Mouse (Mus musculus): ENCODE data around the gene Gm11037.

DNA sequence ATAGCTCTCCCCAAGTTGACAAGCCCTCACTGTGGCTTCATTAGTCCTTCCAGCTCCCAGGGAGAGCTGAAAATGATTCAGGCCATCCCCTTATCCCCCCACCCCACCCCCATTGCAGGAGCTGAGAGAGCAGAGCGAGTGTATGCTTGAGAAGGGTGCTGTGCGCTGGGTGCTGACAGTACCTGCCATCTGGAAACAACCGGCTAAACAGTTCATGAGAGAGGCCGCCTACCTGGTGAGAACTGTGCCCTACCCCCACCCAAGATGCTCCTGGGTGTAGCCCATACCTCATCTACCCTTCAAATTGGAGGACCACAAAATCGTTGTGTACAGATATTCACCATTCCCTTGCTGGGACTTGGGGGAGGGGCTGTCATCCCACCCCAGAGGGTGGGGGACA, 6.0 kb downstream of the Gm11037 start:
- TF ChIP-seq CTCF (IDR thresholded peaks at IDR 0.05; ENCODE audit: control insufficient read depth, insufficient read depth, insufficient replicate concordance, low read depth, low read length): no peak
- no peak for TF ChIP-seq POLR2A (IDR thresholded peaks at IDR 0.05; ENCODE audit: control insufficient read depth, low read depth, low read length)

All from testis, adult 2 months (tissue).